Comparison of ENCODE assay signal across 8 mouse cellular contexts in genomic region chr1:167888816-167889215, GRCm38 (mm10).
A peak's percentile ranks its signal among the peaks of the same experiment; 100 is the strongest.
DNase-seq lines count a peak whose midpoint lies in the region; ATAC-seq and TF ChIP-seq lines count a peak whose summit lies in the region.

No protein-coding gene starts in this region.

- H3K4me2 ChIP-seq in hindbrain, embryonic 13.5 days: peak overlapping the region; percentile 14
- H3K4me2 ChIP-seq in midbrain, embryonic 11.5 days: peak overlapping the region; percentile 26

- no peaks in the 10 kb centered on the region for H3K36me3 ChIP-seq in hindbrain, embryonic 13.5 days
- no peaks in the 10 kb centered on the region for H3K36me3 ChIP-seq in midbrain, embryonic 11.5 days (ENCODE audit: control insufficient read depth, insufficient read depth, low read length)

- H3K27ac ChIP-seq in gastrocnemius, adult 2 months: no peak overlapping the region
- H3K27ac ChIP-seq in hindbrain, embryonic 13.5 days: no peak overlapping the region
- H3K27ac ChIP-seq in midbrain, embryonic 11.5 days (ENCODE audit: low read depth, low read length): no peak overlapping the region

- ATAC-seq in hindbrain, embryonic 13.5 days (ENCODE audit: low FRiP score): 0 out of 2 replicates have a peak, but pooled peaks have one; percentile 46
- ATAC-seq in midbrain, embryonic 11.5 days (ENCODE audit: low FRiP score): 0 out of 2 replicates have a peak, but pooled peaks have one; percentile 73
- ATAC-seq in frontal cortex, adult (ENCODE audit: low TSS enrichment): no peak

- DNase-seq in gastrocnemius, adult 2 months: no peak
- DNase-seq in gastrocnemius, postnatal 36 days: no peak
- peak; percentile 80 for DNase-seq in embryo, embryonic 10.5 days (ENCODE audit: low spot score)
- peak; percentile 87 for DNase-seq in midbrain, embryonic 11.5 days (ENCODE audit: low spot score, missing footprints)
- no peak for DNase-seq in layer of hippocampus, postnatal 36 days
- DNase-seq in adrenal gland, postnatal 4 days (ENCODE audit: low spot score in 2 of 2): no peak

- peak; percentile 30; the same call in 1 of the 2 replicates for TF ChIP-seq CTCF in gastrocnemius, adult 2 months (IDR thresholded peaks at IDR 0.05)

- H3K27me3 ChIP-seq in hindbrain, embryonic 13.5 days: peaks cover 12% of the 10 kb centered on the region; the same call in 1 of the 2 replicates
- H3K27me3 ChIP-seq in midbrain, embryonic 11.5 days (ENCODE audit: control insufficient read depth, insufficient read depth, low read length): no peaks in the 10 kb centered on the region

- peak overlapping the region; percentile 43 for H3K4me3 ChIP-seq in gastrocnemius, adult 2 months
- no peak overlapping the region for H3K4me3 ChIP-seq in hindbrain, embryonic 13.5 days
- no peak overlapping the region for H3K4me3 ChIP-seq in midbrain, embryonic 11.5 days (ENCODE audit: low read depth, low read length)

- H3K4me1 ChIP-seq in hindbrain, embryonic 13.5 days (replicated peaks): peaks cover 9% of the 10 kb centered on the region
- H3K4me1 ChIP-seq in midbrain, embryonic 11.5 days (ENCODE audit: control insufficient read depth, insufficient read depth, low read length): no peaks in the 10 kb centered on the region

- H3K9me3 ChIP-seq in hindbrain, embryonic 13.5 days: no peaks in the 10 kb centered on the region
- no peaks in the 10 kb centered on the region for H3K9me3 ChIP-seq in midbrain, embryonic 11.5 days (ENCODE audit: control insufficient read depth, low read length)

- intact Hi-C loops in gastrocnemius, adult 2 months (cut with DNase I): no loop called here
- intact Hi-C loops in gastrocnemius, postnatal 36 days (cut with DNase I): no loop called here

- WGBS in hindbrain, embryonic 13.5 days: 26% methylated on average over 9 of the region's 9 CpGs
- 22% methylated on average over 9 of the region's 9 CpGs for WGBS in midbrain, embryonic 11.5 days

- H3K9ac ChIP-seq in hindbrain, embryonic 13.5 days: no peak overlapping the region
- 0 out of 2 replicates have a peak overlapping the region, but pooled peaks have one; percentile 21 for H3K9ac ChIP-seq in midbrain, embryonic 11.5 days (ENCODE audit: low read length)

Comparison
In these comparisons a context has a peak if more than half of its experiments do, and no peak if none do; other contexts are left out.
1. DNase-seq: peak in embryo, embryonic 10.5 days (single experiment) and midbrain, embryonic 11.5 days (single experiment); none in gastrocnemius, adult 2 months (single experiment), gastrocnemius, postnatal 36 days (0 of 2), layer of hippocampus, postnatal 36 days (0 of 2) and adrenal gland, postnatal 4 days (0 of 2).